Mouse (Mus musculus) left cerebral cortex, adult 9 months (tissue): ENCODE measurements at regions not wholly inside any gene's neighbourhood (a gene's known extent, or its start where the extent isn't known, plus 50 kb on each side); places are given as distances from the start of the nearest gene placed in this dataset.

Experiments
- DNase-seq, 2 experiments: peaks; one replicate each; pipeline ENCODE4 v3.0.0; 2022; ENCODE audit warnings: low spot score in 2 of 2

GRCm38 (mm10) chr19:53476768-53477547 lies 52.0 kb upstream of the Dusp5 start:
- DNase-seq: no peak

GRCm38 (mm10) chr19:53469256-53469655 lies 59.7 kb upstream of the Dusp5 start:
- peak in 1 of 2 experiments; percentile 43 for DNase-seq

GRCm38 (mm10) chr19:53464681-53465080 lies 64.2 kb upstream of the Dusp5 start:
- DNase-seq: no peak

- DNase-seq: no peak
Measured at GRCm38 (mm10) chr19:53464135-53464534, 64.8 kb upstream of the Dusp5 start.

GRCm38 (mm10) chr19:53461025-53462015 lies 67.6 kb upstream of the Dusp5 start:
- DNase-seq: no peak

DNA sequence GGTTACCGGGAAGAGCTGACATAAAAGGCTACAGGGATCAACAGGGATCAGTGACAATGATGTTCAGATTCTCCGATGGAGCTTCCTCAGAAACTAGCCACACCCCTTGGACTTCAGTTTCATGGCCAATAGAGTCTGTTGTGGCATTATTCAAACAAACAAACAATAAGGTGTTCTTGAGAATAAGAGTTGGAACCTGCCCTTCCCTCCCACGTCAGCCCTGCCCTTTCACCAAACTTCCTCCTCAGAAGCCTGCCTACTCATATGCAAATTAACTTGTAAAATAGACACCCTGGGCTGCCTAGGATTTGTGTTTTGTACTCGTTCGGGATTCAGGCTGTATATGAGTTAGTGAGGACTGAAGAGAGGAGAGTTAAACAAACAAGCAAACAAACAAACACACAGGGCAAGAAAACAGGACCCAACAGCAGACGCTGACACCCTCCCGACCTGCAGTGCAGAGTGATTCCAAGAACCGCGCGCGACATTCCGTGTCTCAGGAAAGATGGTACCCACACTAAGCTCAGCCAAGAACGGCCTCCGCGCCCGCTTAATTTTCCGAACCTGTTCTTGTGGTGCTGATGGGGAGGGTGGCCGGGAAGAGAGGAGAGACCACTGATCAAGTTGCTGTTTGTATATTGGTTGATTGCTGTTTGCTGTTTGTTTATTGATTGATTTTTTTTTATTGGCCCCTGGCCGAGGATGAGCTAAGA lies 68.4 kb upstream of the Dusp5 start:
- no peak for DNase-seq

- DNase-seq: no peak
Measured at GRCm38 (mm10) chr19:53459407-53459788, 69.0 kb upstream of the Smndc1 start.

GRCm38 (mm10) chr19:53458770-53459406 lies 68.5 kb upstream of the Smndc1 start:
- DNase-seq: no peak

DNA sequence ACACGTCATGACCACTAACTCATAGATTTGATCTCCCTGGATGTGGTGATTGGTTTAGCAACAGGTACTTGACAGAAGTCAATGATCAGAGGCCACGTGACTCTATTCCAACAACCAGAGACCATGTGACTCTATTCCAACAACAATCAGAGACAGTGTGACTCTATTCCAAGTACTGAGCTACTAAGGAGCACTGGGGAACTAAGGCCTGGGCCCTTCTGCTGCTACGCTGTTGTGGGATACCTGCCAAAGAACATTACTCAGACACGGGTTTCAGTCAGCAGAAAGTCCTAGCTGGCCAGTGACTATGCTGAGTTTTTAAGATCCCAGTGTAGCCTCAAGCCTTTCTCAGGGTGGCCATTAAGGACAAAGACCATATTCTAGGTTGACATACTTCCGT lies 66.3 kb upstream of the Smndc1 start:
- no peak for DNase-seq

DNA sequence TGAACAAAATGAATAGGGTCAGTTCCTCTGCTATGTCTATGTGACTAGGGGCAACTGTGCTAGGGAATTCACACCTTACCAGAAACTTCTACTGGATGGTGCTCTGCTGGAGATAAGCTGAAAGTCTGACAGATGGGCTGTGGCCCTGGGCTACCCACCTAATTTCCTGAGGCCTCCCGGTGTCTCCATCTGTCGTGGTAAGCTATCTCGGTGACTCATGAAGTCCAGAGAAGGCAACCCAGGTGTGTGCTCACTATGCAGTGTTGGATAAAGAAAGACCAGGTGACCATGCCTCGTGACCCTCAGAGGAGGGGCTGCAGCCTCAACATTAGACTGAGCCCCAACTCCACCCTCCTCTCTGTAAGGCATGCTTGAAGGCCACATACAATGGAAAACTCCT lies 64.2 kb upstream of the Smndc1 start:
- no peak for DNase-seq

GRCm38 (mm10) chr19:53454059-53454458 lies 63.7 kb upstream of the Smndc1 start:
- no peak for DNase-seq

GRCm38 (mm10) chr19:53453317-53453947 lies 63.1 kb upstream of the Smndc1 start:
- DNase-seq: no peak

- DNase-seq: no peak
Measured at GRCm38 (mm10) chr19:53452360-53452759, 62.0 kb upstream of the Smndc1 start.

- DNase-seq: no peak
Measured at GRCm38 (mm10) chr19:53451388-53451922, 61.1 kb upstream of the Smndc1 start.

DNA sequence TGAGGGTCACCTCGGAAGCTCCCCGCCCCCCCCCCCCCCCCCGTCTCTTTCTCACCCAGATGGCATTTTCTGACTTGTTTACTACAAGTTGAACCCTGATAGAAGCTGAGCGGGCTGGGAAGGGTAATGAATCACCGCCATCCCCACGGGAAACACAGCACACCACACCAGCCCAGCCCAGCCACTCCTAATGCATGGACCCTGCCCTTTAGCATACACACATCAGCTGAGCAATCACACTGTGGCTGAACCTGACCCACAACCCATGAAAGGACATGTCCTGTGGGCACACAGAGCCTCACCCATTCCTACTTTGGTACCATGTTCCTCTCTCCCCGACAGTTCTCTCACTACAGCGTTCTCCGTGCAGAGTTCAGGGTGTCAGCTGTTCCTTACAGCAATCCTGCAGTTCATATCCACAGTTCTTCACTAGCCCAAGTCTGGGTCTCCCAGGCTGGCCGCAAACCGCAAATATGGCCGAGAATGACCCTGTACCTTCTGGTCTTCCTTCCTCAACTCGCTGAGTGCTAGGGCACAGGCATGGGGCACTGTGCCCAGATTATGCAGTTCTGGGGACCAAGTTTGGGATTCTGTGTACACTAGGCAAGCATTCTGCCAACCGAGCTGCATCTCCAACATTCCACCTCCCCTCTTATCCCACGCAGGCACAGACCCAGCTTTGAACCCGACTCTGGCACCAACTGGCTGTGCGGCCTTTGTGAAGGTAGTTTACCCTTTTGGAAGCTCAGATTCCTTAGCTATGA lies 60.4 kb upstream of the Smndc1 start:
- no peak for DNase-seq

DNA sequence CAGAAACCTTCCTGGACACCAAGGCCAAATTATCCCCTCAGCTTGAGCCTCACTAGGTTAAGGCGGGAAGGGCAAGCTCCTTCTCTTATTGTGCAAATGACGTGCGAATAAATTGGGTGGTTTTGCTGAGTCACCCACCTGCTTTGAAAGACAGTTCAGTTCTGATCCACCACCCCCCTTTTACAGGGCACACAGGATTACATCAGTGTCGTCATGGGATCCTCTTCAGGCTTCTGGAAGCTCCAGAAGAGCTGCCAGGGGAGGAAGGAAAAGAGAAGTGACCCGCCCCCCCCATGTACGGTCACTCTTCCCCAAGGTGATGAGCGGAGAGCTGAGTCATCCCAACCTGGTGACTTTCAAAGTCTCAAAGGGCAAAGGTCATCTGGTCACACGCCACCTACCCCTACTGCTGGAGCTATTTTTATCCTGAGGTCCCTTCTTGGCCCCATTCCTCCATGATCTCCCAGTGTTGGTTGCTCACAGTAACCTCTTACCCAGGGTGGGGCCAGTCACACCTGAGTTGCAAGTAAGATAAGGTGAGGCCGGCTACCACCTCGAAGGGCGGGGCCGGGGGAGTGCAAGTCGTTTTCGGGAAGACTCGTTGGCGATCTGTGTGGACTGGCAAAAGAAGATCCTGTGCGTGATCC lies 58.9 kb upstream of the Smndc1 start:
- no peak for DNase-seq

DNA sequence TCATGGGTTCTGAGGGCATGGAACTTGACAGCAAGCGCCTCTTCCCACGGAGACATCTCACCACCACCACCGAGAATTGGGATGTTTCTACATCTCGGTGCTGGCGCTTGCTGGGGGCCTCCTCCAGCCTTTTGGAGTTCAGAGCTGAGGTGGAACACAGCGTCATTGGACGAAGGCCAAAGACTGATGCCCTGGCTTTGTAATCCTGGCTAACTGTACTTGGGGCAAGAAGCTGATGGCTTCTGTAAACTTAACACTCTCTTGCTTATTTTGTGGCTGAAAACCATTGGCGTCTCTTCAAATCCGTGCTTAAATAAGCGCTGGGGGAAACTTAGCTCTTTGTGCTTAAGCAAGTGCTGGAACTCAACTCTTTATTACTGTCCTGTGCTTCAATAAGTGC lies 57.8 kb upstream of the Smndc1 start:
- no peak for DNase-seq

GRCm38 (mm10) chr19:53447754-53448153 lies 57.4 kb upstream of the Smndc1 start:
- no peak for DNase-seq

- DNase-seq: no peak
Measured at GRCm38 (mm10) chr19:53446216-53446615, 55.8 kb upstream of the Smndc1 start.

GRCm38 (mm10) chr19:53444646-53445045 lies 54.3 kb upstream of the Smndc1 start:
- no peak for DNase-seq
